Mouse (Mus musculus): Measurements from ENCODE around the gene Itk. TPM values are rescaled to one million over a fixed set of nuclear protein-coding genes. Genes with fewer than 3 reads are reported as not detected.
"Not testable (repeated sequence)": the region's sequence is repeated elsewhere in the genome, so short reads cannot be mapped to it uniquely, and the experiment has no call there.

The Itk gene
- polyA plus RNA-seq (2012; rRNA removed), result 0.30 and 0.39 TPM in 2 replicates

GRCm38 (mm10) chr11:46389336-46390117 is at the start of gene Itk:
Gene Itk (minus strand): TSS chr11:46389515.
- no peak for DNase-seq
- Histone ChIP-seq H3K27ac (ENCODE audit: insufficient read depth, low read length) (no peak within 1 kb of the TSS), H3K27me3 (ENCODE audit: control insufficient read depth, insufficient read depth, low read length) (no peaks in the 10 kb centered on the region; the same call in 1 of the 2 replicates), H3K4me1 (ENCODE audit: control insufficient read depth, insufficient read depth, low read length) (no peaks in the 10 kb centered on the region), H3K4me3 (replicated peaks; ENCODE audit: insufficient read depth, low read depth, low read length) (no peak within 1 kb of the TSS)
- TF ChIP-seq CTCF (IDR thresholded peaks at IDR 0.05; ENCODE audit: borderline replicate concordance, insufficient read depth, low read depth, low read length) (no peak), POLR2A (IDR thresholded peaks at IDR 0.05; ENCODE audit: borderline replicate concordance, insufficient read depth, low read length) (no peak)
- 84% methylated on average over 13 of the region's 13 CpGs for WGBS

DNA sequence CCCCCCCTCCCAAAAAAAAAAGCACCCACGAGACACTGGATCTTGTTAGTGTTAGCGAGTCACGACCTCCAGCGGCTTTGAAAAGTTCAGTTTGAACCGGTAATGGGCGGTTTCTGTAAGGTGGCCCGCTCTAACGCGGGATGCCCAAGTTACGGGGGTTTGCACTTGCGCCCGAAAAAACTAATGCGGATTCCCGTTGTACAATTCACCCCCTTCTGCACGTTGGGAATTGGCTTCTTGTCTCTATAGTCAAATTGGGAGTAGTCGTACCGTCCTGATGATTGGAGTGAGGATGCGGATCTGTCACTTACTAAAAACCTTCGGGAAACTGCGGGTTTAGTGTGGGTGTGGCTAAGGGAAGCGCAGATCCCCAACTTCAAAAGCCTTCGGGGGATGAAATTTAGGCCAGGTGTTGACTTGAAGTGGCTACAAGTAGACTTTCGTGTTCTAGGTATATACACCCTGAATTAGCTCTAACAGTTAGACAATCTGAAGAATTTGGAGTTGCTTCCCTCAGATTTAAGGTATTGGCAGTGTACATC is 48.2 kb upstream of the Itk start:
- no peak overlapping the region for H3K27ac ChIP-seq (ENCODE audit: insufficient read depth, low read length)

GRCm38 (mm10) chr11:46436760-46437458 is 47.6 kb upstream of the Itk start, which contains the start of gene Med7:
Gene Med7 (plus strand): TSS chr11:46436925.
- Histone ChIP-seq H3K4me1 (ENCODE audit: control insufficient read depth, insufficient read depth, low read length) (peaks cover 2% of the 10 kb centered on the region; the same call in 1 of the 2 replicates), H3K4me3 (replicated peaks; ENCODE audit: insufficient read depth, low read depth, low read length) (peak within 1 kb of the TSS; percentile 71), H3K27me3 (ENCODE audit: control insufficient read depth, insufficient read depth, low read length) (no peaks in the 10 kb centered on the region), H3K27ac (ENCODE audit: insufficient read depth, low read length) (peak within 1 kb of the TSS; percentile 53)
- TF ChIP-seq POLR2A (IDR thresholded peaks at IDR 0.05; ENCODE audit: borderline replicate concordance, insufficient read depth, low read length) (peak; percentile 67; the same call in 1 of the 2 replicates), CTCF (IDR thresholded peaks at IDR 0.05; ENCODE audit: borderline replicate concordance, insufficient read depth, low read depth, low read length) (no peak)
- peak; percentile 93 to 97 for DNase-seq
- under 1% methylated on average over 59 of the region's 59 CpGs for WGBS

More for the DNA sequence above, 48.2 kb upstream of the Itk start:
- 1% methylated on average over 23 of the region's 23 CpGs for WGBS
- TF ChIP-seq POLR2A (IDR thresholded peaks at IDR 0.05; ENCODE audit: borderline replicate concordance, insufficient read depth, low read length) (no peak), CTCF (IDR thresholded peaks at IDR 0.05; ENCODE audit: borderline replicate concordance, insufficient read depth, low read depth, low read length) (no peak)
- DNase-seq, result peak in 1 of 2 experiments; percentile 14
- H3K4me3 ChIP-seq (replicated peaks; ENCODE audit: insufficient read depth, low read depth, low read length), result peak overlapping the region; percentile 71
- no peaks in the 10 kb centered on the region for H3K27me3 ChIP-seq (ENCODE audit: control insufficient read depth, insufficient read depth, low read length)
- H3K4me1 ChIP-seq (ENCODE audit: control insufficient read depth, insufficient read depth, low read length), result peaks cover 2% of the 10 kb centered on the region; the same call in 1 of the 2 replicates

DNA sequence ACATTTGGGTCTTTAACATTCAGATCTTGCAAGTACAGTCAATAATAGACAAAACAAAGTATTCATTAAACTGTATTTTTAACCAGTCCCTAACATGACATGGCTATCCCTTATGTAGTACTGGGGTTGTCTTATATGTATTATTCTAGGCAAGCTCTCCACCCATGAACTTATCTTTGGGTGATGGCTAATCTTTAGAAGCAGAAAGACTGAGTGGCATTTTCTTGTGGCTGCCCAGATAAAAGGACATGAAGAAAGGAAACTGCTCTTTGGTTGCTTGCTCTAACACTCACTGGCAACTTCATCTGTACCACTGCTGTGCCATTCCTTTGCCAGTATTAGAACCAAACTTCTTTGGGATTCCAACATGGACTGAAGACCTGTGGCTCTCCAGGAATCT is 46.0 kb upstream of the Itk start:
- H3K27ac ChIP-seq (ENCODE audit: insufficient read depth, low read length), result no peak overlapping the region

DNA sequence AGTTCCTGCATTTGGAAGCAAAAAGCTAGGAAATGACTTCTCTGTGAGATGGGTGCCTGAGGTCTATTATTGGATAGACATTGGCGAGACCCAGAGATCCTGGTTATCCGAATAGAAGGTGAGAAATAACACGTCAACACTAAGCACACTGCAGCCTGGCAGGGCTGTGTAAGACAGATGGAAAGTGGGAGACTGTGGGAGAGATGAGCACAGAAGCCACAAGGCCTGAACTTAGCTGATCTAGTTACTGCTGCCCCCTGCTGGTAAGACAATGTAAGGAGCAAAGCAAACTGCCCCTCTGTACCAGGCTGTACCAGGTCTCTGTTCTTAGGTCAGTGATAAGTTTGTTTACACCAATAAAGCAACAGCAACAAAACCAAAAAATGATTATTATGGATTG is 41.8 kb upstream of the Itk start:
- H3K4me3 ChIP-seq (replicated peaks; ENCODE audit: insufficient read depth, low read depth, low read length), result no peak overlapping the region
- 9% methylated on average over 3 of the region's 3 CpGs for WGBS
- H3K27ac ChIP-seq (ENCODE audit: insufficient read depth, low read length), result no peak overlapping the region

More for the DNA sequence above, 46.0 kb upstream of the Itk start:
- no peak for DNase-seq
- Histone ChIP-seq H3K4me1 (ENCODE audit: control insufficient read depth, insufficient read depth, low read length) (peaks cover 2% of the 10 kb centered on the region; the same call in 1 of the 2 replicates), H3K4me3 (replicated peaks; ENCODE audit: insufficient read depth, low read depth, low read length) (no peak overlapping the region), H3K27me3 (ENCODE audit: control insufficient read depth, insufficient read depth, low read length) (no peaks in the 10 kb centered on the region)
- TF ChIP-seq POLR2A (IDR thresholded peaks at IDR 0.05; ENCODE audit: borderline replicate concordance, insufficient read depth, low read length) (no peak), CTCF (IDR thresholded peaks at IDR 0.05; ENCODE audit: borderline replicate concordance, insufficient read depth, low read depth, low read length) (no peak)

DNA sequence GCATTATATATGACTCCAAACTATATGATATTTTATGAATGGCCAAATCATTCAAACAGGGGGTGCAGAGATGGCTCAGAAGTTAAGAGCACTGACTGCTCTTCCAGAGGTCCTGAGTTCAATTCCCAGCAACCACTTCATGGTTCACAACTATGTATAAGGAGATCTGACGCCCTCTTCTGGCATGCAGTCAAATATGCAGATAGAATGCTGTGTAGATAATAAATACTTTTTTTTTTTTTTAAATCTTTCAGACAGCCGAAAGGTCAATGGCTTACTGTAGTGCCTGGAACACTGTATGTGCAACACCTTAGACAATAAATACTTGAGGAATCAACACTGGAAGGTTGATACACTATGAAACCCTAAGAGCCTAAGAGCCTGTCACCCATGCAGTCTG is 40.8 kb upstream of the Itk start:
- WGBS, result 90% methylated on average over 2 of the region's 2 CpGs
- no peak overlapping the region for H3K27ac ChIP-seq (ENCODE audit: insufficient read depth, low read length)
- H3K4me1 ChIP-seq (ENCODE audit: control insufficient read depth, insufficient read depth, low read length), result no peaks in the 10 kb centered on the region
- H3K27me3 ChIP-seq (ENCODE audit: control insufficient read depth, insufficient read depth, low read length), result no peaks in the 10 kb centered on the region
- DNase-seq, result no peak
- TF ChIP-seq CTCF (IDR thresholded peaks at IDR 0.05; ENCODE audit: borderline replicate concordance, insufficient read depth, low read depth, low read length) (no peak), POLR2A (IDR thresholded peaks at IDR 0.05; ENCODE audit: borderline replicate concordance, insufficient read depth, low read length) (no peak)
- H3K4me3 ChIP-seq (replicated peaks; ENCODE audit: insufficient read depth, low read depth, low read length), result no peak overlapping the region

More for the DNA sequence above, 41.8 kb upstream of the Itk start:
- peak; percentile 77 to 79 for DNase-seq
- TF ChIP-seq CTCF (IDR thresholded peaks at IDR 0.05; ENCODE audit: borderline replicate concordance, insufficient read depth, low read depth, low read length) (peak; percentile 88), POLR2A (IDR thresholded peaks at IDR 0.05; ENCODE audit: borderline replicate concordance, insufficient read depth, low read length) (no peak)
- H3K27me3 ChIP-seq (ENCODE audit: control insufficient read depth, insufficient read depth, low read length), result no peaks in the 10 kb centered on the region
- no peaks in the 10 kb centered on the region for H3K4me1 ChIP-seq (ENCODE audit: control insufficient read depth, insufficient read depth, low read length)

GRCm38 (mm10) chr11:46428131-46428530 is 38.8 kb upstream of the Itk start:
- not testable (repeated sequence) for H3K27ac ChIP-seq (ENCODE audit: insufficient read depth, low read length); H3K4me1 ChIP-seq (ENCODE audit: control insufficient read depth, insufficient read depth, low read length); DNase-seq; H3K4me3 ChIP-seq (replicated peaks; ENCODE audit: insufficient read depth, low read depth, low read length); H3K27me3 ChIP-seq (ENCODE audit: control insufficient read depth, insufficient read depth, low read length)
- WGBS, result 39% methylated on average over 4 of the region's 4 CpGs

All from cerebellum, adult 2 months (tissue).